Mouse (Mus musculus) myocyte (in vitro differentiated cells): ENCODE results near the gene Phf13.

ENCODE experiments used
- E2F4 ChIP-seq: IDR thresholded peaks from one replicate; pipeline ENCODE4 v1.6.1; 2011; ENCODE audit warnings: mild to moderate bottlenecking, control low read depth, moderate library complexity; ENCODE audit not compliant: insufficient read depth
- MAX ChIP-seq: IDR thresholded peaks from one replicate; pipeline ENCODE4 v1.6.1; 2011; ENCODE audit warnings: low read depth, mild to moderate bottlenecking, control low read depth
- MYOG ChIP-seq, 3 experiments: IDR thresholded peaks; one replicate each; pipeline ENCODE4 v1.6.1; 2011; ENCODE audit warnings: control low read depth in 2 of 3, low read depth in 2 of 3, mild to moderate bottlenecking in 2 of 3; ENCODE audit not compliant: insufficient read length in 2 of 3, control insufficient read depth in 1 of 3, insufficient read depth in 1 of 3
- POLR2A ChIP-seq: IDR thresholded peaks from one replicate; pipeline ENCODE4 v1.6.1; 2011; ENCODE audit warnings: low read depth, mild to moderate bottlenecking, control low read depth, moderate library complexity; ENCODE audit not compliant: insufficient read length
- TCF3 ChIP-seq: IDR thresholded peaks from one replicate; pipeline ENCODE4 v1.6.1; 2011; ENCODE audit warnings: low read depth, control low read depth; ENCODE audit not compliant: insufficient read length

GRCm38 (mm10) chr4:151980699-151981098 is 15.4 kb downstream of the Phf13 start:
- no peak for TF ChIP-seq TCF3
- no peak for TF ChIP-seq POLR2A
- TF ChIP-seq MAX: no peak
- no peak for TF ChIP-seq E2F4
- TF ChIP-seq MYOG (IDR thresholded peaks at IDR 0.05; ENCODE audit: control insufficient read depth in 1 of 3, insufficient read depth in 1 of 3, insufficient read length in 2 of 3, low read depth in 2 of 3): no peak
